Mouse (Mus musculus) 3T3-L1 (cell line): ENCODE data around the gene Hes1.
"Not testable (repeated sequence)": the region's sequence is repeated elsewhere in the genome, so short reads cannot be mapped to it uniquely, and the experiment has no call there.

Experiments
- DNase-seq: peaks from one replicate; pipeline ENCODE4 v3.0.0-alpha.2; 2015; ENCODE audit warnings: low read depth, low spot score

Gene Hes1

GRCm38 (mm10) chr16:30069950-30070770 is 6.0 kb downstream of the Hes1 start:
- DNase-seq, result peak; percentile 85

- peak; percentile 87 for DNase-seq
These were observed 6.6 kb downstream of the Hes1 start for GRCm38 (mm10) chr16:30070771-30071191.

- no peak for DNase-seq
These were observed 9.1 kb downstream of the Hes1 start for GRCm38 (mm10) chr16:30073317-30073716.

- DNase-seq, result no peak
These were observed 17.3 kb downstream of the Hes1 start for GRCm38 (mm10) chr16:30081498-30081897.

DNA sequence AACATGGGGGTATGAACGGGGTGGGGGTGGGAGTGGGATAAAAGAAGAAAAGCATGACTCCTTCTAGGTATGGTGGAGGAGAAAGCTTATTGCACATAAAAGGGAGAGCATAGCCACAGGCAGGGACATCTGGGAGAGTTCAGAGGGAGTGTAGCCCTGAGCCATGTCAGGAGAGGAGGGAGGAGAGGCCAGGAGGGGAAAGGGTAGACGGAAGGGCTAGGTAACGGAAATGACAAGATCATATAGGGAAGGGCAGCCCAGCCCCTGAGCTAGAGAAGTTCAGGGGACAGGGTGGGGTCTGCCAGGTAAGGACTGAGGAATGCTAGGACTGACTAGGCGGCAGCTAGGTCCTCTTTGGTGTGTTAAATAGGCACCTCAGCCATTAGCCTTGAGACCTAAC is 17.8 kb downstream of the Hes1 start:
- DNase-seq, result no peak

DNA sequence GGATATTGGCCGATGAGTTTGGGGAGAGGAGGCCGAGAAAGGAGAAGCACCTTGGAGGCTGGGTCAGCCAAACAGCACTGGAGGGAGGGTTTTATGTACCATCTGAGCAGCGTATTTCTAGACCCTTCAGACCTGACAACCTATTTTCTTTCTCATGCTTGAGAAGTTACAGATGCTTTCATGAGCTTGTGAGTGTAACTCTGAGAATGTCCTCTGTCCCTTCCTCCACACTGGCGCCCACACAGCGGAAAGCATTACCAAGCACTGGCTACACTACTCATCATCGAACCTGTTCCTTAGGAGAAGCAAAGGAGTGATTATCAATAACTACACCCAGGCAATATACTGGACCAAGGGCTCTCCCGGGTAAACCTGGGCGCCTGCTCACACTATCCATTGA is 18.8 kb downstream of the Hes1 start:
- no peak for DNase-seq

GRCm38 (mm10) chr16:30083536-30083935 is 19.4 kb downstream of the Hes1 start:
- DNase-seq, result no peak

- no peak for DNase-seq
These were observed 24.5 kb downstream of the Hes1 start for GRCm38 (mm10) chr16:30088646-30089045.

GRCm38 (mm10) chr16:30090200-30090865 is 26.1 kb downstream of the Hes1 start:
- DNase-seq, result peak; percentile 75

DNA sequence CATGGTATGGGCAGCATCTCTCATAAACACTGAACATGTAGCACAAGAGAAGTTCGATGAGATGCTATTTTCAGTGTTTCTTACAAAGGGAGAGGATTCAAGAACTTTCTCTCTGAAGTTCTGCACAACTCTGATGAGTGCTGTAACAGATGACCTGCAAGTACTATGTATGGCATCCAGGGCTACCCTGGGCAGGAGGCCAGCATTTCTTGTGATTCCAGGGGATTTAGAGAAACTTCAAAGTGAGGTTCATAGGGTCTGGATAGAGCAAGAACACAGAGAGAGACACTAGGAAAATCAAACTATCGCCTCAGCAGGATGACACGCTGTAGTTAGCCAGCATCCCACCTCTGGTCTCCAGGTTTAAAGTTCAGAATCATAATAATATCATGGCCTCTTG is 31.9 kb downstream of the Hes1 start:
- DNase-seq, result no peak

- DNase-seq, result no peak
These were observed 32.3 kb downstream of the Hes1 start for GRCm38 (mm10) chr16:30096475-30096874.

DNA sequence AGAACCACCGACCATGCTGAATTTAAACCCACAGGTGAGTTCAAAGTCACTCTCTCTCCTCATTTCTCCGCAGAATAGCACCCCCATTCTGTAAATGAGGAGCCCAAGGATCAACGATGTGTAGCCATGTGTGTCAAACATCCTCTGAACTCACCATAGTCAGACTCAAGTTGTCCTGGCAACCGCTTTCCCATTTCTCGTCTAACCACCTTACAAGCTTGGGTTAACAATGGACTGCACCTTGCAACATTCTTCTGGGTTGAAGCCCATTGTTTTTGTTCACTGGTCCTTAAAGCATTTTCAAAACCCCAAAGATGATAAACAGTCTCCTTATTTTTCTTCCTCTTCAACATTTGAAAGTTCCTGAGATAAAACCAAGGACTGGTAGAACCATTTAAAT is 34.9 kb downstream of the Hes1 start:
- DNase-seq, result no peak

DNA sequence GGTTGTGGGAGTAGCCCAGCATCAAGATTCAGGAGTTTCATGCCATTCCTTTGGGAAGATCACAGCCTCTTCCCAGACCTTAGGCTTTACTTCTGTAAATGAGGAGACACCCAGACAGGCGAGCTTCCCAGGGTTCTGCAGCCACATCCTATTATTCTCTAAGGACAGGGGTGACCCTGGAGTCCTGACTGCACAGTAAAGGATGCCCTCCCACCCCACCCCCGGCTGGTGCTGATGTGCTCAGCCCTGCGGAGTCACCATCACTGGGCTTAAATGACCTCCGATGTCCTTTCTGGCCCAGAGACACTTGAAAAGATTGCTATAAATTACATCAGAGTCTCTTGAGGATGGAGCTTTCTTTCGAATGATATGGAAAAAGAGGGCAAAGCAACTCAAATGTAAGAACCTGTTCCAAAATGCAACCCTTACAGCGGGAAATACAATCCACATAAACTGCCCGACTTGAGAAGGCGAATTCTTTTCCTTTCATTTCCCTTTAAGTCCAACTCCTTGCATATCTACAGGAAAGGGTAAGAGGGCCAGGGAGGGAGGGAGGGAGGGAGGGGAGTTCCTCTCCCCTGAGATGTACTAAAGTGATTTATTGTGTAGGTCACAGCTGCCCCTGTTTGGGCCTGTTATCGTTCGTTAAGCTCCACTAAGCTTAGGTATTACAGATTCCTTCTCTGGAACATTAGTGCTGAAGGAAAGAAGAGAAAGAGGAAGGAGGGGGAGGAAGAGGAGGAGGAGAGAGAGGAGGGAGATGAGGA is 38.1 kb downstream of the Hes1 start:
- DNase-seq, result no peak

- DNase-seq, result no peak
These were observed 38.8 kb downstream of the Hes1 start for GRCm38 (mm10) chr16:30102982-30103381.

DNA sequence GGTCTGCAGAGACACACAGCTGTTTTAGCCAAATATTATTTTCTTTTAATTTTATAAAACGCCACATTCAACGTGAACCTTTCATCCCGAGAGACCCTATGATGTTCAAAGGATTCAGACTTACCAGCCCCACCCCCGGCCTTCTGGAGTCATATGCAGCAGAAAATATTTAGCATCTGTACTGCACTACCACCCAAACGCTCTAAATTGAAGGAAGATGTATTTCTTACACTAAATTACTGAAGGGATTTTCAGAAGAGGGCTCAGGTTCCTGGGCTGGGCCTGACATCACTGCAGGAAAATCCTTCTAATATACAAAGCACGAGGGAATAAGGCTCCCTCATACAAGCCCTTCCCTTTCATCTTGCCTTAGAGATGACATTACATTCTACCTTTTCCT is 39.3 kb downstream of the Hes1 start:
- DNase-seq, result no peak

- DNase-seq, result no peak
These were observed 40.2 kb downstream of the Hes1 start for GRCm38 (mm10) chr16:30104363-30104762.

- no peak for DNase-seq
These were observed 41.3 kb downstream of the Hes1 start for GRCm38 (mm10) chr16:30105476-30105875.

DNA sequence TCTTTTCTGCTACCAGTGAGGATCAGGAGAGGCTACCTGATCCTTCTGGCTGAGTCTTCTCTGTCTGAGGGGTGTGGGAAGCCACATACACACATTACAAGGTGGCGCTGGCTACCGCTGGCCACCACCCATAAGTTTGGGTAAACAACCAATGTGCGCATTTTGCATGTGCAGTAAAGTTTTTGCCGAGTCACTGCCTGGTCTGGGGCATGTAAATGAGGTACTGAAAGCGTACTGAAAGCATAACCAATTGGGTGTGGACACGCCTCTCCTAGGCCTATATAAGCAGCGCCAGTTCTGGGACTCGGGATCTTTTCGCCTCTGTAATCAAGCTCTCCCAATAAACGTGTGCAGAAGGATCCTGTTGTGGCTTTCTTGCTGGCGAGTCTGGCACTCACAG is 44.0 kb downstream of the Hes1 start:
- not testable (repeated sequence) for DNase-seq

DNA sequence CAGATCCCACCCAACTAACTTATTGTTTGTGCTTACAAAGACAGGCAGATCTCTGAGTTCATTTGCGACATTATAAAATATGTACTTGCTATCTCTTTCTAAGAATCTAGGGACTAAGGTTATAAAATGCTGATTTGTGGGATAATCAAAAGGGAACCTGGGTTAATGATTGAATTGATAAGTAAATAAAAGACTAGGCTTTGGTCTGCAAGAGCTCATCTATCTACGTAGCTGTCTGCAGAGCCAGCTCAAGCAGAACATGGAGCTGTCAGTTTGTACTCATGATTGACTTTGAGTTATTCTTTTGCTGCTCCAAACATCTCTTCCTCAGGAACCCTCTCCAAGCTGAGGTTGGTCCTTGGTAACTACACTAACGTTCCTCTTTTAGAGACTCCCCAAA is 46.3 kb downstream of the Hes1 start:
- no peak for DNase-seq

DNA sequence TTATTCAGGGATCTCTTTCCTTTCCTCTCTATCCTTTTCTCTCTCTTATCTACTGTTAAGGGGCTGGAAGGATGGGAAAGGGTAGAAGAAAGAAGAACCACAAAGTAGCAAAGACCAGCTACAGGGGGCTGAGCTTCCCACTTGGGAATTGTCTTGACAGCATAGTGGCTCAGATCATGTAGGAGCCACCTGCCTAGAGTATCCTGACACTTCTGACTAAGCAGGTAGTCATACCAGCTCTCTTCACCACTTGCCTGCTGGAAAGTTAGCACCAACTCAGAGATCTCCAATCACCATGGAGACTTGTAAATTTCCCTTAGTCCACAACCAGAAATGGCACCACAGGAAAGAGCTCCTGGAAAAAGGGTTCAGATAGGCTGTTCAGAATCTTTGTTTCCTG is 46.9 kb downstream of the Hes1 start:
- peak; percentile 81 for DNase-seq

DNA sequence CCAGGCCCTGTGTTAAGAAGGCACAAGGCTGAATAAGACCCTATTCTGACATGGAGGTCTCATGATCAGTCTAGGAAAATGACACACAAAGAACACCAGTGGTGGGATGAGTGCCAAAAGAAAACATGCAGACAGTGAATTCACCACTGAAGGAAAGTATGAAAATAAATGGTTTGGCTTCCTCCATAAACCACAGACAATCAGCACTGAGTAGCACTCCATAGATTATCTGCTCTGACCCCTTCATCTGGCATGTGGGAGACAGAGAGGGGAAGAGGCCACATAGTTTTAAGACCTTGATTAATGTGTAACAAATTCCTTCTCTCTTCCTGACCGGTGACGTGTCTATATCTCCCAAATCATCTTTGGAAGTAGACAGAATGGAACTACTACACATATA is 47.4 kb downstream of the Hes1 start:
- DNase-seq, result peak; percentile 96

- DNase-seq, result no peak
These were observed 49.0 kb downstream of the Hes1 start for GRCm38 (mm10) chr16:30113170-30113569.
